ENCODE assay signal across 12 mouse cellular contexts in the genomic region with DNA sequence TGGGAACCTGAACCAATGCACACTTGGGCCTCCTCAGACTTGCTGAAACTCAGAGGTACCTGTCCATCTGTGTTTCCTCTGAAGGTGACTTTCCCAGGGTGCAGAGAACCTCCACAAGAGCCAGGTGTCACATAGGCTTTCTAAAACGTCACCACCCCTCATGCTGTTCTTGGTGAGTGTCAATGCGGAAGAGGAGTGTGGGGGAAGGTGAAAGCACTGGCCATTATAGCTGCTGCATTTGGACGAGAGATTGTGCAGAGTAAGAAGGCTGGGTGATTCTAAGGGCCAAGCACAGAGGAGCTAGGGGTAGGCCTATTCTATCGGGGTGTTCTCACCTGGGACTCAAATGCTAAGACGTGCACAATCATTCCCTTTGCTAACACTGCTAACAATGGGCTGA. TPM values are rescaled to one million over a fixed set of nuclear protein-coding genes. Genes with fewer than 3 reads are reported as not detected.
"Had no signal": no experiment of that assay in that cellular context is flagged by ENCODE, and none has a peak within 500 bp of the region (broad histone marks: within the 10 kb centered on the region; RNA-seq: fewer than 3 reads in every experiment).

No protein-coding gene starts in this region.

- H3K36me3 ChIP-seq: liver, embryonic 15.5 days; lung, embryonic 15.5 days; neural tube, embryonic 12.5 days; stomach, embryonic 15.5 days had no signal

- H3K9me3 ChIP-seq: liver, embryonic 15.5 days; lung, embryonic 15.5 days; megakaryocyte, embryonic 14.5 days; neural tube, embryonic 12.5 days; stomach, embryonic 15.5 days had no signal

- H3K4me3 ChIP-seq: liver, embryonic 15.5 days; lung, embryonic 15.5 days; neural tube, embryonic 12.5 days; stomach, embryonic 15.5 days had no signal

- H3K27me3 ChIP-seq: liver, embryonic 15.5 days; lung, embryonic 15.5 days; megakaryocyte, embryonic 14.5 days; neural tube, embryonic 12.5 days; stomach, embryonic 15.5 days had no signal

- H3K4me1 ChIP-seq: liver, embryonic 15.5 days; lung, embryonic 15.5 days; stomach, embryonic 15.5 days had no signal

- H3K4me2 ChIP-seq: liver, embryonic 15.5 days; lung, embryonic 15.5 days; stomach, embryonic 15.5 days had no signal

- H3K9ac ChIP-seq: liver, embryonic 15.5 days; liver, postnatal 0 days; lung, embryonic 15.5 days; neural tube, embryonic 12.5 days; stomach, embryonic 15.5 days had no signal

- H3K27ac ChIP-seq: liver, embryonic 15.5 days; lung, embryonic 15.5 days; macrophage; neural tube, embryonic 12.5 days; stomach, embryonic 15.5 days; stomach, postnatal 0 days had no signal

RNA-seq across cellular contexts. Expression of gene Ubash3a, which starts 46.3 kb away (rescaled TPM):
- polyA plus RNA-seq: midbrain, embryonic 14.5 days; midbrain, postnatal 0 days had no signal

RNA-seq across cellular contexts. Expression of gene Tmprss3, which starts 55.2 kb away (rescaled TPM):
- polyA plus RNA-seq: lung, postnatal 0 days; macrophage; midbrain, embryonic 14.5 days; neural tube, embryonic 12.5 days; neural tube, embryonic 14.5 days had no signal
